Mouse (Mus musculus): Measurements from ENCODE around the gene Glra1. TPM values are rescaled to one million over a fixed set of nuclear protein-coding genes. Genes with fewer than 3 reads are reported as not detected.

The Glra1 gene
- polyA plus RNA-seq, 1 experiment: 0.15 TPM

DNA sequence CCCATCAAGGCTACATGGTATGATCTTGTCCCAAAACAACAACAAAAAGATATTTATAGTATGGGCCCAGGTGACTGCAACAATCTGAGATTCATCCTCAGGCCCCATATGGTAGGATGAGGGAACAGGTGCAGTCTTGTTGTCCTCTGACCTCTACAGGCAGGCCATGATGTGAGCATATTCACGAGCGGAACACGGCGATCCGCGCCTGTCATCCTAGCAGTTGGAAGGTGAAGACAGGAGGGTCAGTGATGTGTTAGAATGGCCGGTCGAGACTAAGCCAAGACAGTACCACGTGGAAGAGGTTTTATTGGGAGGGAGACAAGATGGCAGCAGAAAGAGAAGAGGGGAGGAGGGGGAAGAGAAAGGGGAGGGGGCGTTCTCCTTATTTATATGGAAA is 143.3 kb downstream of the Glra1 start:
- H3K4me1 ChIP-seq (ENCODE audit: control insufficient read depth, insufficient read depth, low read length): peaks cover 2% of the 10 kb centered on the region; the same call in 1 of the 2 replicates
- H3K27ac ChIP-seq (ENCODE audit: insufficient read depth, low read length): no peak overlapping the region
- H3K4me3 ChIP-seq (ENCODE audit: insufficient read depth, low read length): no peak overlapping the region
- TF ChIP-seq POLR2A (IDR thresholded peaks at IDR 0.05; ENCODE audit: extremely low read depth, insufficient read depth, low read length) (no peak), CTCF (IDR thresholded peaks at IDR 0.05; ENCODE audit: extremely low read depth, insufficient read depth, low read length) (no peak)

Other genes with a start within 250 kb of the Glra1 start
- gene Sparc, start 185.0 kb downstream of the Glra1 start, polyA plus RNA-seq (2012; rRNA removed): 351 and 357 TPM in 2 replicates
- 194 and 219 TPM in 2 replicates for gene Atox1, start 147.0 kb downstream of the Glra1 start, polyA plus RNA-seq (2012; rRNA removed)
- 23.5 and 23.7 TPM in 2 replicates for gene G3bp1, start 138.5 kb downstream of the Glra1 start, polyA plus RNA-seq (2012; rRNA removed)